Mouse (Mus musculus): ENCODE results near the gene Rpa1. TPM values are rescaled to one million over a fixed set of nuclear protein-coding genes. Genes with fewer than 3 reads are reported as not detected.

The Rpa1 gene
- polyA plus RNA-seq, 1 experiment from 2014 or later = 96.3 TPM

- H3K9me3 ChIP-seq (replicated peaks; ENCODE audit: control insufficient read depth, low read length) = no peaks in the 10 kb centered on the region
- no peak overlapping the region for H3K27ac ChIP-seq (ENCODE audit: low read depth, low read length)
- no peak overlapping the region for H3K9ac ChIP-seq (ENCODE audit: low read depth, low read length)
- H3K4me3 ChIP-seq (ENCODE audit: low read depth, low read length) = no peak overlapping the region
- no peak for ATAC-seq (replicated peaks; ENCODE audit: insufficient number of reproducible peaks, low FRiP score, low TSS enrichment)
- H3K4me1 ChIP-seq (ENCODE audit: control insufficient read depth, insufficient read depth, low read length) = no peaks in the 10 kb centered on the region
- no peak overlapping the region for H3K4me2 ChIP-seq
- 86% methylated on average over 6 of the region's 6 CpGs for whole genome bisulfite sequencing (ENCODE audit: insufficient replicate concordance)
- peaks cover 30% of the 10 kb centered on the region for H3K36me3 ChIP-seq (ENCODE audit: control insufficient read depth, insufficient read depth, low read length)
- H3K27me3 ChIP-seq (ENCODE audit: control insufficient read depth, insufficient read depth, low read length) = no peaks in the 10 kb centered on the region
Measured at GRCm38 (mm10) chr11:75311751-75312150, 36.4 kb downstream of the Rpa1 start.

GRCm38 (mm10) chr11:75310813-75311212 lies 37.3 kb downstream of the Rpa1 start:
- no peak overlapping the region for H3K4me3 ChIP-seq (ENCODE audit: low read depth, low read length)
- 92% methylated on average over 8 of the region's 8 CpGs for WGBS (ENCODE audit: insufficient replicate concordance)
- H3K4me2 ChIP-seq = no peak overlapping the region
- H3K9me3 ChIP-seq (replicated peaks; ENCODE audit: control insufficient read depth, low read length) = no peaks in the 10 kb centered on the region
- H3K9ac ChIP-seq (ENCODE audit: low read depth, low read length) = no peak overlapping the region
- no peaks in the 10 kb centered on the region for H3K27me3 ChIP-seq (ENCODE audit: control insufficient read depth, insufficient read depth, low read length)
- ATAC-seq (replicated peaks; ENCODE audit: insufficient number of reproducible peaks, low FRiP score, low TSS enrichment) = no peak
- peaks cover 37% of the 10 kb centered on the region for H3K36me3 ChIP-seq (ENCODE audit: control insufficient read depth, insufficient read depth, low read length)
- H3K27ac ChIP-seq (ENCODE audit: low read depth, low read length) = no peak overlapping the region
- H3K4me1 ChIP-seq (ENCODE audit: control insufficient read depth, insufficient read depth, low read length) = no peaks in the 10 kb centered on the region

- Histone ChIP-seq H3K27ac (ENCODE audit: low read depth, low read length) (no peak overlapping the region), H3K4me2 (no peak overlapping the region), H3K4me3 (ENCODE audit: low read depth, low read length) (no peak overlapping the region), H3K27me3 (ENCODE audit: control insufficient read depth, insufficient read depth, low read length) (no peaks in the 10 kb centered on the region), H3K9me3 (replicated peaks; ENCODE audit: control insufficient read depth, low read length) (no peaks in the 10 kb centered on the region), H3K36me3 (ENCODE audit: control insufficient read depth, insufficient read depth, low read length) (peaks cover 32% of the 10 kb centered on the region), H3K4me1 (ENCODE audit: control insufficient read depth, insufficient read depth, low read length) (no peaks in the 10 kb centered on the region), H3K9ac (ENCODE audit: low read depth, low read length) (no peak overlapping the region)
- 87% methylated on average over 4 of the region's 4 CpGs for WGBS (ENCODE audit: insufficient replicate concordance)
- no peak for ATAC-seq (replicated peaks; ENCODE audit: insufficient number of reproducible peaks, low FRiP score, low TSS enrichment)
Measured at GRCm38 (mm10) chr11:75308650-75309049, 39.5 kb downstream of the Rpa1 start.

- Histone ChIP-seq H3K4me1 (ENCODE audit: control insufficient read depth, insufficient read depth, low read length) (no peaks in the 10 kb centered on the region), H3K36me3 (ENCODE audit: control insufficient read depth, insufficient read depth, low read length) (peaks cover 23% of the 10 kb centered on the region), H3K27ac (ENCODE audit: low read depth, low read length) (no peak overlapping the region), H3K27me3 (ENCODE audit: control insufficient read depth, insufficient read depth, low read length) (no peaks in the 10 kb centered on the region), H3K9ac (ENCODE audit: low read depth, low read length) (no peak overlapping the region), H3K4me3 (ENCODE audit: low read depth, low read length) (no peak overlapping the region), H3K4me2 (no peak overlapping the region), H3K9me3 (replicated peaks; ENCODE audit: control insufficient read depth, low read length) (no peaks in the 10 kb centered on the region)
- no peak for ATAC-seq (replicated peaks; ENCODE audit: insufficient number of reproducible peaks, low FRiP score, low TSS enrichment)
- WGBS (ENCODE audit: insufficient replicate concordance) = 86% methylated on average over 9 of the region's 9 CpGs
Measured at GRCm38 (mm10) chr11:75304797-75305196, 43.3 kb downstream of the Rpa1 start.

GRCm38 (mm10) chr11:75300954-75301353 lies 47.2 kb downstream of the Rpa1 start:
- Histone ChIP-seq H3K36me3 (ENCODE audit: control insufficient read depth, insufficient read depth, low read length) (peaks cover 7% of the 10 kb centered on the region; the same call in 1 of the 2 replicates), H3K4me1 (ENCODE audit: control insufficient read depth, insufficient read depth, low read length) (peaks cover 25% of the 10 kb centered on the region), H3K9me3 (replicated peaks; ENCODE audit: control insufficient read depth, low read length) (no peaks in the 10 kb centered on the region), H3K4me3 (ENCODE audit: low read depth, low read length) (no peak overlapping the region), H3K27me3 (ENCODE audit: control insufficient read depth, insufficient read depth, low read length) (no peaks in the 10 kb centered on the region), H3K9ac (ENCODE audit: low read depth, low read length) (no peak overlapping the region), H3K4me2 (no peak overlapping the region), H3K27ac (ENCODE audit: low read depth, low read length) (no peak overlapping the region)
- WGBS (ENCODE audit: insufficient replicate concordance) = 72% methylated on average over 9 of the region's 9 CpGs
- ATAC-seq (replicated peaks; ENCODE audit: insufficient number of reproducible peaks, low FRiP score, low TSS enrichment) = no peak

- H3K4me2 ChIP-seq = no peak overlapping the region
- no peak overlapping the region for H3K4me3 ChIP-seq (ENCODE audit: low read depth, low read length)
- H3K4me1 ChIP-seq (ENCODE audit: control insufficient read depth, insufficient read depth, low read length) = peaks cover 30% of the 10 kb centered on the region
- H3K27me3 ChIP-seq (ENCODE audit: control insufficient read depth, insufficient read depth, low read length) = no peaks in the 10 kb centered on the region
- WGBS (ENCODE audit: insufficient replicate concordance) = 90% methylated on average over 10 of the region's 10 CpGs
- no peak overlapping the region for H3K9ac ChIP-seq (ENCODE audit: low read depth, low read length)
- ATAC-seq (replicated peaks; ENCODE audit: insufficient number of reproducible peaks, low FRiP score, low TSS enrichment) = no peak
- H3K9me3 ChIP-seq (replicated peaks; ENCODE audit: control insufficient read depth, low read length) = no peaks in the 10 kb centered on the region
- no peak overlapping the region for H3K27ac ChIP-seq (ENCODE audit: low read depth, low read length)
- H3K36me3 ChIP-seq (ENCODE audit: control insufficient read depth, insufficient read depth, low read length) = 0 out of 2 replicates have a peak, but pooled peaks cover 3% of the 10 kb centered on the region
Measured at GRCm38 (mm10) chr11:75299786-75300185, 48.3 kb downstream of the Rpa1 start.

GRCm38 (mm10) chr11:75298491-75298890 lies 49.6 kb downstream of the Rpa1 start:
- H3K9ac ChIP-seq (ENCODE audit: low read depth, low read length) = no peak overlapping the region
- 0 out of 2 replicates have a peak, but pooled peaks cover 3% of the 10 kb centered on the region for H3K36me3 ChIP-seq (ENCODE audit: control insufficient read depth, insufficient read depth, low read length)
- H3K4me3 ChIP-seq (ENCODE audit: low read depth, low read length) = no peak overlapping the region
- H3K4me1 ChIP-seq (ENCODE audit: control insufficient read depth, insufficient read depth, low read length) = peaks cover 37% of the 10 kb centered on the region
- H3K27ac ChIP-seq (ENCODE audit: low read depth, low read length) = peak overlapping the region; percentile 75
- 31% methylated on average over 11 of the region's 11 CpGs for WGBS (ENCODE audit: insufficient replicate concordance)
- ATAC-seq (replicated peaks; ENCODE audit: insufficient number of reproducible peaks, low FRiP score, low TSS enrichment) = no peak
- no peaks in the 10 kb centered on the region for H3K27me3 ChIP-seq (ENCODE audit: control insufficient read depth, insufficient read depth, low read length)
- H3K4me2 ChIP-seq = no peak overlapping the region
- no peaks in the 10 kb centered on the region for H3K9me3 ChIP-seq (replicated peaks; ENCODE audit: control insufficient read depth, low read length)

GRCm38 (mm10) chr11:75297631-75298030 lies 50.5 kb downstream of the Rpa1 start:
- 0 out of 2 replicates have a peak, but pooled peaks cover 3% of the 10 kb centered on the region for H3K36me3 ChIP-seq (ENCODE audit: control insufficient read depth, insufficient read depth, low read length)
- WGBS (ENCODE audit: insufficient replicate concordance) = 60% methylated on average over 9 of the region's 9 CpGs
- no peak for ATAC-seq (replicated peaks; ENCODE audit: insufficient number of reproducible peaks, low FRiP score, low TSS enrichment)
- H3K9me3 ChIP-seq (replicated peaks; ENCODE audit: control insufficient read depth, low read length) = no peaks in the 10 kb centered on the region
- no peak overlapping the region for H3K9ac ChIP-seq (ENCODE audit: low read depth, low read length)
- no peak overlapping the region; the same call in 1 of the 2 replicates for H3K4me2 ChIP-seq
- peak overlapping the region; percentile 75 for H3K27ac ChIP-seq (ENCODE audit: low read depth, low read length)
- no peak overlapping the region for H3K4me3 ChIP-seq (ENCODE audit: low read depth, low read length)
- peaks cover 43% of the 10 kb centered on the region for H3K4me1 ChIP-seq (ENCODE audit: control insufficient read depth, insufficient read depth, low read length)
- no peaks in the 10 kb centered on the region for H3K27me3 ChIP-seq (ENCODE audit: control insufficient read depth, insufficient read depth, low read length)

- Histone ChIP-seq H3K4me3 (ENCODE audit: low read depth, low read length) (no peak overlapping the region), H3K4me2 (no peak overlapping the region), H3K4me1 (ENCODE audit: control insufficient read depth, insufficient read depth, low read length) (peaks cover 52% of the 10 kb centered on the region), H3K9me3 (replicated peaks; ENCODE audit: control insufficient read depth, low read length) (no peaks in the 10 kb centered on the region), H3K36me3 (ENCODE audit: control insufficient read depth, insufficient read depth, low read length) (no peaks in the 10 kb centered on the region), H3K27ac (ENCODE audit: low read depth, low read length) (0 out of 2 replicates have a peak overlapping the region, but pooled peaks have one; percentile 75), H3K27me3 (ENCODE audit: control insufficient read depth, insufficient read depth, low read length) (0 out of 2 replicates have a peak, but pooled peaks cover 6% of the 10 kb centered on the region), H3K9ac (ENCODE audit: low read depth, low read length) (no peak overlapping the region)
- WGBS (ENCODE audit: insufficient replicate concordance) = 57% methylated on average over 9 of the region's 9 CpGs
- no peak for ATAC-seq (replicated peaks; ENCODE audit: insufficient number of reproducible peaks, low FRiP score, low TSS enrichment)
Measured at GRCm38 (mm10) chr11:75296406-75297005, 51.6 kb downstream of the Rpa1 start.

All from heart, embryonic 11.5 days (tissue).